Mouse (Mus musculus) E14TG2a.4 (cell line): Measurements from ENCODE around the gene Zc3hc1.

Experiments
- H3K27me3 ChIP-seq: 2 replicates; pipeline ENCODE4 v1.6.1; 2014; ENCODE audit warnings: low read length, control low read depth; ENCODE audit not compliant: insufficient read depth
- H3K36me3 ChIP-seq: 2 replicates; pipeline ENCODE4 v1.6.1; 2014; ENCODE audit warnings: low read length, control low read depth; ENCODE audit not compliant: insufficient read depth
- H3K4me1 ChIP-seq: replicated peaks from 2 replicates; pipeline ENCODE4 v1.6.1; 2014; ENCODE audit warnings: low read depth, low read length, control low read depth
- H3K4me3 ChIP-seq: replicated peaks from 2 replicates; pipeline ENCODE4 v1.5.1; 2014; ENCODE audit warnings: mild to moderate bottlenecking, low read length
- H3K9me3 ChIP-seq: 2 replicates; pipeline ENCODE4 v1.6.1; 2014; ENCODE audit warnings: low read length, control low read depth
- CTCF ChIP-seq: conservative IDR thresholded peaks from 2 replicates; pipeline ENCODE4 v1.5.1; 2014; ENCODE audit warnings: low read length
- NANOG ChIP-seq: IDR thresholded peaks from 2 replicates; pipeline ENCODE4 v1.6.1; 2014; ENCODE audit warnings: borderline replicate concordance, low read length, mixed read lengths
- POU5F1 ChIP-seq: IDR thresholded peaks from 2 replicates; pipeline ENCODE4 v1.6.1; 2014; ENCODE audit warnings: low read length, borderline replicate concordance

Zc3hc1 gene

GRCm38 (mm10) chr6:30409399-30410093 is 18.7 kb upstream of the Zc3hc1 start:
- no peaks in the 10 kb centered on the region for H3K27me3 ChIP-seq
- H3K4me1 ChIP-seq = peaks cover 5% of the 10 kb centered on the region; the same call in 1 of the 2 replicates
- no peaks in the 10 kb centered on the region for H3K9me3 ChIP-seq
- H3K4me3 ChIP-seq = no peak overlapping the region
- peaks cover 12% of the 10 kb centered on the region; the same call in 1 of the 2 replicates for H3K36me3 ChIP-seq
- no peak for TF ChIP-seq CTCF
- no peak for TF ChIP-seq NANOG
- TF ChIP-seq POU5F1 = no peak

- Histone ChIP-seq H3K4me3 (no peak overlapping the region), H3K27me3 (no peaks in the 10 kb centered on the region), H3K36me3 (peaks cover 12% of the 10 kb centered on the region; the same call in 1 of the 2 replicates), H3K9me3 (no peaks in the 10 kb centered on the region), H3K4me1 (peaks cover 8% of the 10 kb centered on the region)
- no peak for TF ChIP-seq CTCF
- no peak for TF ChIP-seq POU5F1
- TF ChIP-seq NANOG = no peak
Observed at GRCm38 (mm10) chr6:30408276-30408675, 17.4 kb upstream of the Zc3hc1 start.

- no peaks in the 10 kb centered on the region for H3K27me3 ChIP-seq
Observed at GRCm38 (mm10) chr6:30404671-30405070, 13.8 kb upstream of the Zc3hc1 start.

GRCm38 (mm10) chr6:30403465-30403864 is 12.6 kb upstream of the Zc3hc1 start:
- no peaks in the 10 kb centered on the region for H3K36me3 ChIP-seq
- no peaks in the 10 kb centered on the region for H3K9me3 ChIP-seq
- peaks cover 27% of the 10 kb centered on the region for H3K4me1 ChIP-seq
- no peaks in the 10 kb centered on the region for H3K27me3 ChIP-seq
- TF ChIP-seq POU5F1 (no peak), CTCF (peak; percentile 96)
- H3K4me3 ChIP-seq = no peak overlapping the region

More at GRCm38 (mm10) chr6:30404671-30405070, 13.8 kb upstream of the Zc3hc1 start:
- H3K36me3 ChIP-seq = peaks cover 3% of the 10 kb centered on the region; the same call in 1 of the 2 replicates
- no peak overlapping the region for H3K4me3 ChIP-seq
- TF ChIP-seq POU5F1 (no peak), CTCF (no peak), NANOG (no peak)
- peaks cover 27% of the 10 kb centered on the region for H3K4me1 ChIP-seq
- no peaks in the 10 kb centered on the region for H3K9me3 ChIP-seq

DNA sequence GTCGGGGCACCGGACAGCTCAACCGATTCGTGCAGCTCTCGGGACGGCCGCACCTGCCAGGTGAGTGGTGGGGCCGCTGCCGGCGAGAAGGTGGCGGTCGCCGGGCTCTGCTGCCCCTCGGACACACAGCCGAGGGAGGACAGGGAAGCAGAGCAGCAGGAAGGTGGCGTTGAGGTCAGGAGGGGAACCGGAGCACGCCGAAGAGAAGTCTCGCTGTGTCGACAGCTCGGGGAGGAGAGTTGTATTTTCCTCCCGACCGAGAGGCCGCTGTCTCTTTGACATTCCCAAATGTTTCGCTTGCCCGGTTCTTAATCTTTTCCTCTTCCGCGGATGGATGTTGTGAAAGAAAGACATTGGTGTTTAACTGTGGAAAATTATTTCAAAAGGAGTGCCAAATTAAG is 11.3 kb upstream of the Zc3hc1 start:
- no peaks in the 10 kb centered on the region for H3K36me3 ChIP-seq
- H3K4me1 ChIP-seq = peaks cover 25% of the 10 kb centered on the region
- H3K27me3 ChIP-seq = no peaks in the 10 kb centered on the region
- peak overlapping the region; percentile 96 for H3K4me3 ChIP-seq
- no peak for TF ChIP-seq NANOG
- TF ChIP-seq POU5F1 = no peak
- no peak for TF ChIP-seq CTCF
- H3K9me3 ChIP-seq = no peaks in the 10 kb centered on the region

DNA sequence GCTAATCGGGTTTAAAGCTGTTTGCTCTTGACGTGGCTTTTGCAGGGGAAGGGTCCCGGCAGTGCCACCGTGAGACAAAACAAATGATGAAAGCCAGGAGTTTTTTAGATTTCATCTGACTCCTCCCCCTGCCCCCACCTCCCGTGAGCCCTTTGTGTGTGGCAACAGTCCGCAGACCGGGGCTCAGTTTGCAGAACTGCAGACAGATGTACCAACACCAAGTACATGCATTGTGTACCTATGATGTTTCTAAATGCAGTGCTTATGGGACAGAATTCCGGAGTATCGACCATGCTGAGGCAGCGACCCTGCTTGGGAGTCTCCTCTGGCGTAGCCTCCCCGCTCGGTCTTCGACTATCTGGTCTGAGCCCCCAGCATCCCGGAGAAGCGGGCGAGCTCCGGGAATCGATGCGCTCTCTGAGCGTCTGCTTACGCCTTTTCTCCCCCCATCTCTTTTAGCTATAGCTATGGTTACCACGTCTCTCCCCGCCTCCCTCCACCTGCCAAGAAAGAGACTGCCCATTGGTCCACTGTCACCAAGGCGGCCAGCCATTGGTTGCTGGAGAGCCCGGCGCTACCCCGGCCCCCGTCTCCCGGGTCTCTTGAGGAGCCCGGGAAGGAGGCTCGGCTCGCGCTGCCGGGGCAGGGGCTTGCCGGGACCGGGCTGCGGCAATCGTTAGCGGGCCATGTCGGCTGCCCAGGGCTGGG is 10.6 kb upstream of the Zc3hc1 start, which contains the start of gene Klhdc10:
TSS of gene Klhdc10 (plus strand) at position 561 of the 708 bp plus-strand sequence.
- Histone ChIP-seq H3K4me3 (peak within 1 kb of the TSS; percentile 96), H3K27me3 (no peaks in the 10 kb centered on the region), H3K36me3 (no peaks in the 10 kb centered on the region), H3K4me1 (peaks cover 25% of the 10 kb centered on the region), H3K9me3 (no peaks in the 10 kb centered on the region)
- TF ChIP-seq CTCF (no peak), POU5F1 (no peak), NANOG (no peak)

GRCm38 (mm10) chr6:30400716-30401115 is 9.9 kb upstream of the Zc3hc1 start:
- Histone ChIP-seq H3K4me1 (peaks cover 25% of the 10 kb centered on the region), H3K36me3 (no peaks in the 10 kb centered on the region)

GRCm38 (mm10) chr6:30400146-30400545 is 9.3 kb upstream of the Zc3hc1 start:
- TF ChIP-seq NANOG (no peak), CTCF (no peak), POU5F1 (no peak)
- Histone ChIP-seq H3K4me1 (peaks cover 25% of the 10 kb centered on the region), H3K4me3 (0 out of 2 replicates have a peak overlapping the region, but pooled peaks have one; percentile 96), H3K9me3 (no peaks in the 10 kb centered on the region), H3K36me3 (no peaks in the 10 kb centered on the region), H3K27me3 (no peaks in the 10 kb centered on the region)

More at GRCm38 (mm10) chr6:30400716-30401115, 9.9 kb upstream of the Zc3hc1 start:
- TF ChIP-seq NANOG (no peak), CTCF (no peak), POU5F1 (no peak)
- H3K27me3 ChIP-seq = no peaks in the 10 kb centered on the region
- peak overlapping the region; percentile 96 for H3K4me3 ChIP-seq
- H3K9me3 ChIP-seq = no peaks in the 10 kb centered on the region
